Mouse (Mus musculus) right cerebral cortex, postnatal 10 days (tissue): ENCODE data around the gene Nbea.

Experiments used
- DNase-seq, 2 experiments: peaks; one replicate each; pipeline ENCODE4 v3.0.0; 2021; ENCODE audit warnings: low spot score in 2 of 2

Nbea gene

DNA sequence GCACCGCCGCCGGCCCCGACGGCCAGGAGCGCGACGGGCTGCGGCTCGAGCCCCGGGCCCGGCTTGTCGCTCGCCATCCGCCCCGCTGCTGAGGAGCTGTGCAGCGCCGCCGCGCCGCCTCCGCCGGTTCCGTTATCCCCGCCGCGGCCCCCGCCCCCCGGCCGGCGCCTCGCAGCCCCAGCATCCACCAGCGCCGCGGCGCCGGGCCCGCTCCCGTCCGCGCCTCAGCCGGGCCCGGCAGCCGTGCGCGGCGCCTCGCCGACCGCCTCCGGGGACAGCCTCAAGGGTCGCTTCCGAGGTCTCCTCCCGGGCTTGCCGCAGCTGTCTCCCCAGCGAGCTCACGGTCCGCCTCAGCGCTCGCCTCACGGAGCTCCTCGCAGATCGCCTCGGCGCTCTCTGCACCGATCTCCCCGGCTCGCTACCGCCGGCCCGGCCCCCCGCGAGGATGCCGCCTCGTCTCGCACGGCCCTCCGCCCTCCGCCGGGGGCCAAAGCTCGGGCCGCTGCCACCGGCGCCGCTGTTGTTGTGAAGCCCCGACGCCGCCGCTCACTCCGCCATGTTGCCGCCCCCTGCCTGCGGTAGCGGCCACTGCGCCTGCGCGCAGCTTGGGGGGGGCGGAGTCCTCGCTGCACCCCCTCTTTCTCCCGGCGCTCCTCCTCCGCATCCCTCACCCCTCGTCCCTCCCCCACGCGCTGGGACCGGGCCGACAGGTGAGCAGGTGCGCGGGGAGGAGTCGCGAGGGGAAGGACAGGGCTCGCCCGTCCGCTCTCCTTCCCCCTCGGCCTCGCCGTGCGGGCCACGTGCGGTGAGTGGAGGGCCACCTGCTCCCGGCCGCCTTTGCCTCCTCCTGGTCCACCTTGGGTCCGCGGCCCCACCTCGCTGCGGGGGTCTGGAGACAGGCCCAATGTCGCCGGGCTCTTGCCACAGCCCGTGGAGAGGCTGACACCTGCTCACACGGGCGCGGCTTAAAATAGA, at the start of gene Nbea:
TSS of gene Nbea (minus strand) at position 543 of the 975 bp plus-strand sequence.
- peak; percentile 93 to 94 for DNase-seq

DNA sequence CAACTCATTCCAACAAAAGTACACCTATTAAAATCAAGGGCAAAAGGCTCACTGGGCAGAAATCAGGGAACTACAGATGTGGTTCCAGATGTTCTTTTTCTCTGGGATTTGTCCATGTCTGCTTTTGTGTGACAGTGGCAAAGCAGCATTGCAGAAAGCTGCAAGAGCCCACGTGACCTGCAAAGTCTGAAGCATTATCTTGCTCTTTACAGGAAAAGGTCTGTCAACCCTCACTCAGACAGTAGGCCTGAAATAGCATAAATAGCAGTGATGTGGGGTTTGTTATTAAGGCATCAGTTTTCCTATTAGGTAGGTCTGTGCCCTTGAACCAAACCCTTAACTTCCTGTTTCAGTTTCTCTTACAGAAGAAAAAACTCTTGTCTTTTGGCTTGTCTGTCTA, 45.8 kb upstream of the Nbea start:
- no peak for DNase-seq

DNA sequence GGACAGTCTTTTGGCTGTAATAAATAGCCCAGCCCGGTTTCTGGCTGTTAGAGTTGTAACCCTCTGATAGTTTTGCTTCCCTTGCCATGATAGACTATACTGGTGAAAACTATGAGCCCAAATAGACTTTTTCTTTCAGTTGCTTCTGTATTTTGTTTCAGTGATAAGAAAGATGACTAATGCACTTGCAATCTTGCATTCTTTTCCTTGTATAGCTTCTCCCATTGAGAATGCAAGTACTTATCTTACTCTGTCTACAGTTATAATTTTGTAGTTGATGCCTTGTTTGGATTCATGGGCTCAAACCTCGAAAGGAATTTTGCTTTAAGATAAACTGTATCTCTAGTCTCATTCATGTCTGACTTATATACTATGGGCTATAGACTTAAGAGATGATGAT, 32.5 kb upstream of the Nbea start:
- DNase-seq: no peak

DNA sequence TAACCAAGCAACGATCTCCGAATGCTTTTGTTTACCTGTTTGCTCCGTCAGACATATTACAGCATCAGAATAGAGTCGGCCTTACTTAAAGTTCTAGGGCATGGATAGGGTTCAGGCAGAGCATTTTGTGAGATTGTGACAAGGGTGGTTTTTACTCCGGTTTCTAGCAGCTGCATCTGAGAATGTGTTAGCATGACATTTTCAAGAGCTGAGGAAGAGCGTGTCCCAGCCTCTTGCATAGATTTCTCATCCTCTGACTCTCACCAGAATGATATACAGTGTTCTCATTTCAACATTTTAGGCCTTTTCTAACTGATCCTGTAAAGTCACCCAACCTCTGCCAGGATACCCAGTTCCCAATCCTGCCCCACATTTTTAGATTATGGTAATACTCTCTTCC, 20.5 kb upstream of the Nbea start:
- no peak for DNase-seq

GRCm38 (mm10) chr3:56188238-56188637, 4.7 kb upstream of the Nbea start:
- DNase-seq: no peak

DNA sequence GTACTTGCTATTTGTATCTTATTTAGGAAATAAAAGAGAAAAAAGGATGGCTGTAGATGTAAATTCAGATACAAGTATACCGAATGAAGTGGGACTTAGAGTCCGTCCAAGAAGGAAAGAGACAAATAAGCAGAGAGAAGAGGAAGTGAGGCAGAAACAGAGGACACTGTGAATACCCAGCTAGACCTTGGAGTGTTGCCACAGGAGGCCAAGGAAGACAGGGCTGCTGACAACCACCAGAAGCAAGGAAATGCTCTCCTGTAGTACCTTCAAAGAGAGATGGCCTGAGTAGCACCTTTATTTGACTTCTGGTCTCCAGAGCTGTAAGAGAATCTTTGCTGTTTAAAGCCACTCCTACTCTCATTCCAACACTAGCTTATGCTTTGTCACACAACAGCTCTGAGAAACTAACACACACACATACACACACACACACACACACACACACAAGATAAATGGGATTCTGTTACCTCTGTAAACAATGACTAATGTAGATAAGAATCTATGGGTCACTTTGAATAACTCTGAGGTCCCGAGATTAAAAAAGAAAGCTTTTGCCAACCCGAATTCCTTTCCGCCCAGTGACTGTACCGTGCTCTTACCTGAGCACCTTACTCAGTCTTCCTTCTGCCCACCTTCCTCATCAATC, 3.8 kb upstream of the Nbea start:
- DNase-seq: no peak

- DNase-seq: peak; percentile 58 to 65
Measured at GRCm38 (mm10) chr3:56182371-56183158, 936 bp downstream of the Nbea start.

- no peak for DNase-seq
Measured at GRCm38 (mm10) chr3:56181991-56182370, 1.5 kb downstream of the Nbea start.

DNA sequence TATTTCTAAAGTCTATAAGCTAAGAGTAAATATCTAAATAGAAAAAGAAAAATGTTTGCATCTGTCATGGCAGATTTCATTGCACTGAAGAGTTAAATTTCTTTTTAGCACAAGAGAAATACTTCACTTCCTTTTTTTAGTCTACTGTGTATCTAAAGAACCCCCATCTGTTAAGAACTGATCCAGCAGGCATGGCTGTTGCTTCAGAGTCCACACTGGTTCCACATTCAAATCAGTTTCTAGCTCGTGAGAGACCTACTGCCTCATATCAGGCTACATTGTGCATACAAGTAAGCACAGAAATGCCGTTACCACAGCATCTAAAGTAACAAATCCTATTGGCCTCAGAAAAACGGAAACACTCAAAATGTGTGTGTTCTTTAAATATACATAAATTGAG, 2.5 kb downstream of the Nbea start:
- DNase-seq: peak; percentile 46 to 74

DNA sequence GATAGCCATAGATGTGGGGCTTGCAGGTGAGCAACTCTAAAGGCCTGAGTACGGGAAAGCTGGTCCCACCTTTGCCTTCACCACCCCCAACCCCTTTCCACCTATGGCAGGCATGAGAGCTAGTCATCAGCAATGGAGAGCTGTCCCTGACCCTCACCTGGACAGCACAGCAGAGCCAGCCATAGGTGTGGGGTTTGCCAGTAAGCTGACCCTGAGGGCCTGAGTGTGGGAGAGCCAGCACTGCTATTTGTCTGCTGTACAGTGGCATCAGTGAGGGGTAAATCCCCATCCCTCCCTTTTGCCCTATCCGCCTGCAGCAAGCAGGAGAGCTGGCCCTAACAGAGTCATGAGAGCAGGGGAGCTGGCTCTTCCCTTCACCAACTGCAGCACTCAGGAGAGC, 25.6 kb downstream of the Nbea start:
- no peak for DNase-seq

DNA sequence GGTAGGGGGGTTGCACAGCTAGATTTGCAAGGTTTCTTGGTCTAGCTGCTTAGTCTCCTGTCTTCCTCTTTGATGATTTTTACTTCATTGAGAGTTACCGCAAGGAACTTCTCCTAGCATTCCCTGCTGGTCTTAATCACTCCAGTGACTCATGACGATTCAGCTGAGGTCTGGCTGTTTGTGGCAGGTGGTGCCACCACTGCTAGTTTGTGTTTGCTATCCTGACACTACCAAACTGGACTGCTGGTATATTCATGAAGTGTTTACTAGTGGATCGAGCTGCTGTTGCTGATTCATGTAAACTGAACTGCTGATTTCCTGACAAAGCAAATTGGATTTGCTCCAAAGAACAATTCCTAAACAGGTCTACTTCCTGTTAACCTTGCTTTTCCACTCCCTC, 56.8 kb downstream of the Nbea start:
- no peak for DNase-seq

GRCm38 (mm10) chr3:56116647-56117046, 66.9 kb downstream of the Nbea start:
- DNase-seq: no peak

- DNase-seq: no peak
Measured at GRCm38 (mm10) chr3:56108101-56108500, 75.4 kb downstream of the Nbea start.

DNA sequence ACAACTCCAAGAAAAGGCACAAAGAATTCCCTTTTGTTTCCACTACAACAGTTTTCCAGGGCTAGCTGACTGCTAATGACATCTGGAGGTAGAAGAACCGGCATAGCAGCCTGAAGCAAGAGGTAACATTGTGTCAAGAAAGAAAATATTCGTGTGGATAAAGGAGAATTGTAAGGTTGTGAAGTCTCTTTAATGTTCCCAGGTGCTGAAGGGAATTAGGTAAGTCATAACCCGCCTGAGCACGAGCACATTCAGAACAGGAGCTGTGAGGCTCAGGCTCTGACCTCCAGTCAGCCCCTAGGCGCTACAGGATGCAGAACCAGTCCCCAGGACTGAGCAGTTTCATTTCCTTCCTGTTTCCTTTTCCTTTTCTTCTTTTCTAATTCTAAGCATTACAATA, 86.4 kb downstream of the Nbea start:
- no peak for DNase-seq

DNA sequence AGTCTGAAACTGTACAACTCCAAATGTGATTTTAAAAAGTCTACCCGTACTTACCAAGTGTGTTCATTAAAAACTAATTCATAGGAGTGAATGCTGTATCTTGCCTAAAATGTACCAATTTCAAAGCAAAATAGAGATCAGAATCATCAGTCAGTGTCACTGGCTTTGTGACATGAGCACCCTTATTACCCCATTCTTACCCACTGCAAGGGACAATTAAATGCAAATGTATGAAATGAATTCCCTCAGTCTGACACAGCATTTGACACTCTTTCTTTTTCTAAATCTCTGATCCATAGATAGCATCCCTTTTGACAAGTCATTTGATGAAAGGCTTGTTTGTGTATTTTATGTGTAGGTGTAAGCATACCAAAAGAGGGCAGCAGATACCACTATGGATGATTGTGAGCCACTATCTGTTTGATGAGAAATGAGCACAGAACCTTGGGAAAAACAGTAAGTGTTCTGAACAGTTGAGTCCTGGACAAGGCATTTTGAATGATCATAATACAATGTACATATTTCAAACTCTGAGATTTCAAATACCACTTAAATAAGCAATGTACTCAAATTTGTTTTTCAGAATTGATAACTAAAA, 104.4 kb downstream of the Nbea start:
- no peak for DNase-seq

DNA sequence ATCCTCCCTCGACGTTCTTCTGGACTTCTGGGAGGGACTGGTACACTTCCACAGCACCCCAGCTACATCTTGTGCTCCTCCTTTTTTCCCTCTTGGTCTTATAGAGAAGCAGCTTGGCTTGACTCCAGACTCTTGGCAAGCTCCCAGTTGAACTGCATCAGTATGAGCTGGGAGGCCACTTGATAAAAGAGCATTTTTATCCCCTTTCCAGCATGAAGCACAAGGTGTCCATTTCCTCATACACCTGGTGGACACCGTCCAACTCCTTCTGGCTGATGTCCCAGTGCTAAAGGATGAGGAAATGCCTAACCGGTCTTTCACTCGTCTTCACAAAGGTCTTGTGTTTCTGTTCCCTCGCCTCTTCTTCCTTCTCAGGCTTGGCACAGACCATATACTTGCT, 115.7 kb downstream of the Nbea start:
- DNase-seq: peak in 1 of 2 experiments; percentile 36

DNA sequence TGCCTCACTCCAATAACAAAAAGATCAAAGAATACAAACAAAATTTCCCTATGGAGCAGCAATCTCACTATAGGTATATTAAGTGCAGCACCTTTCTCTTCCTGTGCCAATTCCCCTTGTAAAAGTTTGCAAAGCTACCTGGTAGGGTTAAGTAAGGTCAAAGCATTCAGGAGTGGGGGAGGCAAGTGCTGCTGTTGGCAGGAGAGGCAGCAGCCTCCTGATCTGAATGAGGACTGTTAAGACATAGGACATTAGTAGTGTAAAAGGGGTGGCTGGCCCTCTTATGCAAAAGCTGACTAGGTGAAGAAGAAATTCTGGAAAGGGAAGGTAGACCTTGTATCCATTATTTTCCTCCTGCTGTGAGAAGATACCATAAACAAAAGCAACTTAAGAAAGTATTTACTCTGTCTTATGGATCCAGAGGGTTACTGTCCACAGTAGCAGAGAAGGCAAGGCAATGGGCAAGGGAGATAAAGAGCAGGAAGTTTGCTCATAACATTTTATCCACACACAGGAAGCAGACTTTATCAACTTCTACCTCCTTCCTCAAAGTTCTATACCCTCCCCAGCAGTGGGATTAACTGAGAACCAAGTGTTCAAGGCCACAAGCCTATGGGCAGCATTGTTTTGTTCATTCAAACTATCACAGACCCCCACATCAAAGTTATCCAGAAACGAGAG, 117.0 kb downstream of the Nbea start:
- DNase-seq: no peak

DNA sequence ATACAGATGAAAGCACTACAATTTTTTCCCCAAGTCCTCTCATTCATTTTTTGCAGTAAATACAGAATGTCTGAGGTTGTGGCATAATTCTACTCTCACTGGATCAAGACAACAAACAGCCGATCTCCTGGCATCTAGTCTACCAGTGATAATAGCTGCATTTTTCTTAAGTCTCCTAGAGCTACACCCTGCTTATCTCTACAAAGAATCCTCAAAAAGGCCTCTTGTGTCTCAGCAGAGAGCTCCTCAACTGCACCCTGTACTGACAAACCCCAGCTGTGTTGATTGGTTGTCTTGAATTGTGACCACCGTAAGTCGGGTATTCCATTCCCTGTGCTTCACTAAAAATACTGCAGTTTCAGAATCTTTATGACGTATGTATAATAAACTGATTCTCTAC, 118.3 kb downstream of the Nbea start:
- DNase-seq: no peak

GRCm38 (mm10) chr3:56045659-56046336, 137.7 kb downstream of the Nbea start:
- no peak for DNase-seq

DNA sequence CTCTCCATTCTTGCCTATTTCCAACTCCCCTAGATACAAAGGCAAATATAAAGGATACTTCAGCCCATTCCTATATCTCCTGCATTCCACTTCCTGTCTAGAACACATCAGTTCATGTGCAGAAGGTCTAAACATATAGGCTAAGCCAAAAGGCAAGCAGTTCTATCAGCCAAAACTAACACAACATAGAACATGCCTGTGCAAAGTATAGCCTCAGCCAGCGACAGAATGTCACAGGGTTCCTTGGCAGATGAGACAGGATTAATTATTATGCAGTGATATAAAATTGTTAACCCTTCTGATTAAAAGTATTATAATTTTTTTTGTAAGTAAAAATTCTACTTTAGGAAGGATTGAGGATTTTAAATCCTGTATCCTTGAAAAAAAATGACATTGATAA, 140.4 kb downstream of the Nbea start:
- no peak for DNase-seq

GRCm38 (mm10) chr3:56039494-56039893, 144.0 kb downstream of the Nbea start:
- DNase-seq: no peak
